Mouse (Mus musculus): ENCODE measurements around the gene Akain1.

Akain1 gene

GRCm38 (mm10) chr17:69479261-69479660 is 40.1 kb downstream of the Akain1 start:
- no peak for DNase-seq (ENCODE audit: extremely low read depth, low read depth)

DNA sequence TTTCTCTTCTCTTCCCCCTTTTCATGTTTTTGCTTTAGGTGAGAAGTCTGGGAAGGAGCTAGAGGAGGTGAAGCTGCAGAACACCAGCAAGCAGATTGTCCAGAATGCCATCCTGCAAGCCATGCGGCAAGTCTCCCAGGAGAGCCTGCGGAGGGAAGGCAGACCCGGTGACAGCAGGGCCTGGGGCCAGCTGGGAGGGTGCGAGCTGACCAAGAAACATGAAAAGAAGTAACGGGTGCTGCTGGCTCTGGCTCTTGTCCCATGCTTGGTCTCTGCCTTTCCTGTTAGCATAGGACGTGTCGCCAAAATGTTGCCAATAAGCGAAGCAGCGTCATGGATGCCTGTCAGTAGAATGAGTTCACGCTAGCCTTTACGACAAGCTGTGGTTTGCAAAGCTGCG is 48.0 kb downstream of the Akain1 start:
- DNase-seq (ENCODE audit: extremely low read depth, low read depth): no peak

DNA sequence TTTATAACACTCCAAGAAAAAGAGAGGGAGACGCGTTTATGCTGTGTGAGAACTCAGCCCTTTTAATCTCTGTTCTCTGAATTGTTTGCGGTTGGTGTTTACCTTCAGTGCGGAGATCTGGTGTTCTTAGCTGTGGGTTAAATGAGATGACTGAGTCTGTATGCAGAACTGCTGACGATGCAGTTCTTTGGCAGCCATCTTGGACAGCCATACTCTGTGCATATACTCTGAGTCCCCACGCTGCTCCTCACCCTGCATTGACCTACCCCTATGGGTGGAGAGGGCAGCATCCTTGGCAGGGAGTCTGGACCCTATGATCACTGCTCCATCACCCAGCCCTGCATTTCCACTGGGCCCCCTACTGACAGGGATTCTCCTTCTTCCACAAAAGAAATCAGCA is 48.8 kb downstream of the Akain1 start:
- no peak for DNase-seq (ENCODE audit: extremely low read depth, low read depth)

- DNase-seq (ENCODE audit: extremely low read depth, low read depth): no peak
Measured at GRCm38 (mm10) chr17:69488826-69489225, 49.7 kb downstream of the Akain1 start.

DNA sequence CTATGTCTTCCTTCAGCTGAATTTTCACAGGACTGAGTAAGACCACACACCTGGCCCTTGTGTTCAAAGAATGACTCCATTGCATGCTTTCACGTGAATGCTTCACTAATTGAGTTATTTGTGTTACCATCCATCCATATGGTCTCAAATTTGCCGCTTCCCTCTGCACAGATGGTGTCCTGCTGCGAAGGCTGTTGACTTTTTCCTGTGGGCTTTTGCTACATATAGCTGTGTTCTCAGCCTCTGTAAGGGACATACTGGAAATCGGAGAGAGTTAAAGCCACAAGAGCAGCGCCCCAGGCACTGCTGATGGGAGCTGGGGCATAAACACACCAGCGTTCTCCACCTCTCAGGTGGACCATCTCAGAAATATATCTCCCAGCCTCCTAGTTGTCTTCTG is 53.2 kb downstream of the Akain1 start:
- DNase-seq (ENCODE audit: extremely low read depth, low read depth): no peak

DNA sequence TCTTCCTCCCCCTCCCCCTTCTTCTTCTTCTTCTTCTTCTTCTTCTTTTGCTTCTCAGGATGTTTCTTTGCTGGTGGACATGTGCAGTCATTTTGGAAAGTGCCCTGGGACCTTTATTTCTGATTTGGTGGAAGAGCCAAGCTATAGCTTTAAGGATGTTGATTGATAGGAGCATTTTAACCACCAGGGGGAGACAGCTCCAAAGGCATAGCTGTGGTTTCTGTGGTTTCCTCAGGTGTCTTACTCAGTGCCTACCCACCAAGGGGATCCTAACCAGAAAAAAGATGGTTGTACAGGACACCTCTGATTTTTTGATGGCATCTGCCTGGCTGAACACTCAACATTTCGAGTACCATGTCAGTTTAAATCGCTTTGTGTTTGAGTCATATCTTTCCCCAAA is 56.4 kb downstream of the Akain1 start:
- DNase-seq (ENCODE audit: extremely low read depth, low read depth): no peak

DNA sequence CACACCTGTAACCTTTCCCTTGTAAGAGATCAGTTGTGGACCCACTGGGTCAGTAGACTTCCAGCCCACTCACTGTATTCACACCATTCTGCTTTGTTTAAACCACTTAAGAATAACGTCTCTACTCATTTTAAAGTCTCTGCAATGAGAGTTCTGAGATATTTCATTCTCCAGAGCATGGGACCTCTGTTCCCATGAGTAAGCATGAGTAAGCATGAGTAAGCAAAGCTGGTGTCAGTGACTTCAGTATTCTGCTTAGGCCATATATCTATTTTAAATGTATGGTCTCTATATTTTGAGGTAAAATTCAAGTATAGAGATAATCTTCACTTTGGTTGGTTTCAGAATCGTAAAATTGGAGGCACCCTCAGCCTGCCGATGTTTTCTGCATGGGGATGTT is 57.0 kb downstream of the Akain1 start:
- DNase-seq (ENCODE audit: extremely low read depth, low read depth): no peak

DNA sequence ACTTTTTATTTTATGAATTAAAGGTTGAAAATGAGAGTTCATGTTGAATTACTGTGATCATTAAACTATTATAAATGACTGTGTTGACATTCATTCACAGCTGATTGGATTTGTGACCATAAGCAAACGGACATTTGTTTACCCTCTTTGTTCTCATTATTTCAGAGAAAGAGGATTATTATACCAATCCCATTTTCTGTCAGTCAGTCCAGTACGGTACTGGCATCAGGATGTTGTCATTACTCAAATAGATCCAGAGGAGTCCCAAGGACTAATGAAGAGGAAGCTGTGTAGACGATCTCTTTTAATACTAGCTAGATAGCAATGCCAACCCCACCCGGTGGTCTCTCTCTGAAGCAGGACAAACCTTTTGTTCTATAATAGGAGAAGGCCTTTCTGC is 58.2 kb downstream of the Akain1 start:
- DNase-seq (ENCODE audit: extremely low read depth, low read depth): no peak

- DNase-seq (ENCODE audit: extremely low read depth, low read depth): no peak
Measured at GRCm38 (mm10) chr17:69498913-69499312, 59.8 kb downstream of the Akain1 start.

DNA sequence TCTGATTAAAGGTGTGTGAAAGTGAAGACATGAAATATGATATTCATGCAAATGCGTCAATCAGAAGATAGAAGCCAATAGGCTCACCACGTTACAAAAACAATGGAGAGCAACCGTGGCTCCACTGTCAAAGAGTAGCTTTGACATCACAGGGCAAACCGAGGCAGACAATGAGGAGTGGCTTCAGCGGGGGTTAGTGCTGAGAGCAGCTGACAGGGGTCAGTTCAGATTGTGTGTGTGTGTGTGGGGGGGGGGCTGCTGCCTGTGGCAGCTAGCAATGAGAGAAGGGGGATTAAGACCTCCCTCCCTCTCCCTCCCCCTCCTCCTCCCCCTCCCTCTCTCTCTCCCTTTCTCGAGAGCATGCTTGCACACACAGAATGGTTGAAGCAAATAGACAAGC is 60.3 kb downstream of the Akain1 start:
- DNase-seq (ENCODE audit: extremely low read depth, low read depth): no peak

DNA sequence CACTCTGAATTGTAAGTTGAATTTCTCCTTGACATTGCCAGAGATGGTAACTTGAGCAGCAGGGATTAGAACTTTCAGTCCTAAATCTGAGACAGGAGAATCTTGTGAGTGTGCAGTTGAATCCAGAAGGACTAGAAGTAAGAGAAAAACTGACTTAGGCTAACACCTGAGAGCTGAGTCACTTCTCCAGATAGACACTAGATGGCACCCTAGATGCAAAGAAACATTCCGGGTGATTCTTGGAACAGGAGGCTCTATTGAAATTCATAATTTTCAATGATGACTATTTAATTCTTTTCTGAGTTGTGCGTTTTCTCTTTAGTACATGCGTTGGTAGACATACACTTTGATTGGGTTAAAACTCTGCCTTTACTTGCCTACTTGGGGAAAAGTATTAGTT is 66.9 kb downstream of the Akain1 start:
- DNase-seq (ENCODE audit: extremely low read depth, low read depth): no peak

- no peak for DNase-seq (ENCODE audit: extremely low read depth, low read depth)
Measured at GRCm38 (mm10) chr17:69516344-69516907, 77.3 kb downstream of the Akain1 start.

DNA sequence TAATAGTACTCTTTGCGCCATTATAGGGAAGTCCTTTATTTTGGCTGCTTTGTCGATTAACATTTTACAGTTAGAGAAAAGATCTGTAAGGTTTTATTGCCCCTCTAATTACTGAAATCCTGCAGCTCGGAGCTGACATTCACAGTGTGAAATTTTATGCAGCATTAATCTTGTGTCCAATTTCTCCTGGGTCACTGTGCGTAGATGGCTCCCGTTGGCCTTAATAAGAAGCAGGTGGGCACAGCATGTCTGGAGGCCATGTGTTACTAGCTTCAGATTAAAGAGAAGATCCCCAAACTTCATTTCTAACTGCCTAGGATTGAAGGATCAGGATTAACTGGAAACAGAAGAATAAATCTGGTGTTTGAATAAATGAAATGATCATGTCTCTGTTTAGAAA is 92.3 kb downstream of the Akain1 start:
- DNase-seq (ENCODE audit: extremely low read depth, low read depth): no peak
